Mouse (Mus musculus) liver (tissue): Measurements from ENCODE around the gene Zkscan8.
"Not testable (repeated sequence)": the region's sequence is repeated elsewhere in the genome, so short reads cannot be mapped to it uniquely, and the experiment has no call there.

Source experiments
- DNase-seq: peaks from one replicate; pipeline ENCODE4 v3.0.0-alpha.2; 2020; ENCODE audit warnings: mixed read lengths

Gene Zkscan8

GRCm38 (mm10) chr13:21530781-21531201, at the start of gene Zkscan8:
Gene Zkscan8, minus strand, starts transcription at chr13:21531120.
- peak; percentile 86 for DNase-seq

- DNase-seq, result no peak
These were observed 28.9 kb upstream of the Zkscan8 start, which contains the start of gene Olfr1535 for GRCm38 (mm10) chr13:21559793-21560192. Gene Olfr1535, minus strand, starts transcription at chr13:21559893.

- DNase-seq, result no peak
These were observed 19.6 kb upstream of the Zkscan8 start for GRCm38 (mm10) chr13:21550416-21551110.

- DNase-seq, result no peak
These were observed 18.6 kb upstream of the Zkscan8 start for GRCm38 (mm10) chr13:21549487-21549886.

GRCm38 (mm10) chr13:21542708-21543107, 11.8 kb upstream of the Zkscan8 start, which contains the start of gene Olfr1366:
Gene Olfr1366, minus strand, starts transcription at chr13:21542808.
- no peak for DNase-seq

GRCm38 (mm10) chr13:21530136-21530535, 784 bp downstream of the Zkscan8 start:
- DNase-seq, result no peak

GRCm38 (mm10) chr13:21506221-21506649, 24.7 kb downstream of the Zkscan8 start:
- DNase-seq, result peak; percentile 90

GRCm38 (mm10) chr13:21502296-21502695, 28.6 kb downstream of the Zkscan8 start:
- DNase-seq, result no peak

GRCm38 (mm10) chr13:21501182-21501581, 29.7 kb downstream of the Zkscan8 start, which contains the start of gene Gm11273:
Gene Gm11273, minus strand, starts transcription at chr13:21501418.
- DNase-seq, result not testable (repeated sequence)

- DNase-seq, result no peak
These were observed 35.8 kb downstream of the Zkscan8 start, which contains the start of gene AK157302 for GRCm38 (mm10) chr13:21495080-21495479. Gene AK157302, plus strand, starts transcription at chr13:21495223.

GRCm38 (mm10) chr13:21492847-21493246, 38.1 kb downstream of the Zkscan8 start:
- no peak for DNase-seq

- no peak for DNase-seq
These were observed 44.0 kb downstream of the Zkscan8 start for GRCm38 (mm10) chr13:21486881-21487280.

- DNase-seq, result peak; percentile 30
These were observed 51.9 kb downstream of the Zkscan8 start, which contains the start of the genes Zkscan4 and Gm10065 for GRCm38 (mm10) chr13:21478759-21479670. Gene Zkscan4, plus strand, starts transcription at chr13:21478907. Gene Gm10065, minus strand, starts transcription at chr13:21479441.

- no peak for DNase-seq
These were observed 58.5 kb downstream of the Zkscan8 start for GRCm38 (mm10) chr13:21472427-21472826.

- peak; percentile 5 for DNase-seq
These were observed 61.8 kb downstream of the Zkscan8 start for GRCm38 (mm10) chr13:21469097-21469496.

- DNase-seq, result peak; percentile 94
These were observed 62.6 kb downstream of the Zkscan8 start, which contains the start of gene Nkapl for GRCm38 (mm10) chr13:21468061-21469019. Gene Nkapl, minus strand, starts transcription at chr13:21468509.

GRCm38 (mm10) chr13:21467336-21467735, 63.6 kb downstream of the Zkscan8 start:
- DNase-seq, result no peak
